Mouse (Mus musculus): ENCODE data around the gene Haghl.

- TF ChIP-seq CTCF (IDR thresholded peaks at IDR 0.05; ENCODE audit: control insufficient read depth, insufficient read depth, low read length) (peak; percentile 90), POLR2A (IDR thresholded peaks at IDR 0.05; ENCODE audit: borderline replicate concordance, control insufficient read depth, low read depth, low read length) (no peak)
Observed at GRCm38 (mm10) chr17:25732082-25732481, 53.4 kb downstream of the Haghl start.

All from bone marrow, adult 2 months (tissue).